Mouse (Mus musculus) olfactory bulb, adult 2 months (tissue): Measurements from ENCODE around the gene Evi5.

Experiments
- CTCF ChIP-seq: fragments of 200-500 bp; IDR thresholded peaks from 2 replicates; pipeline ENCODE4 v1.5.1; 2012; ENCODE audit warnings: low read depth, mild to moderate bottlenecking, low read length, moderate library complexity; ENCODE audit not compliant: insufficient read depth
- POLR2A ChIP-seq: fragments of 200-500 bp; IDR thresholded peaks from 2 replicates; pipeline ENCODE4 v1.6.1; 2012; ENCODE audit warnings: mild to moderate bottlenecking, low read depth, low read length, moderate library complexity; ENCODE audit not compliant: insufficient read depth

GRCm38 (mm10) chr5:107720511-107720910 lies 154.4 kb downstream of the Evi5 start:
- TF ChIP-seq CTCF: no peak
- TF ChIP-seq POLR2A: no peak
